Mouse (Mus musculus) limb, embryonic 12.5 days (tissue): ENCODE measurements around the gene Arrdc2. TPM values are rescaled to one million over a fixed set of nuclear protein-coding genes. Genes with fewer than 3 reads are reported as not detected.

ENCODE experiments used
- ATAC-seq: fragments of 200-750 bp; cut with Nextera tagmentation; 2 replicates; pipeline ENCODE4 v1.8.0; 2017; ENCODE audit warnings: low read depth, moderate TSS enrichment; ENCODE audit not compliant: insufficient number of reproducible peaks, insufficient read depth, low FRiP score, low TSS enrichment
- H3K27ac ChIP-seq: fragments of 300-500 bp; sonication (generic); 2 replicates; pipeline ENCODE4 v1.5.1; 2016; ENCODE audit warnings: mild to moderate bottlenecking, moderate library complexity
- H3K27me3 ChIP-seq: fragments of 300-500 bp; sonication (generic); 2 replicates; pipeline ENCODE4 v1.6.1; 2016; ENCODE audit warnings: mild to moderate bottlenecking, moderate library complexity
- H3K36me3 ChIP-seq: fragments of 300-500 bp; sonication (generic); 2 replicates; pipeline ENCODE4 v1.6.1; 2016; ENCODE audit warnings: mild to moderate bottlenecking, moderate library complexity
- H3K4me1 ChIP-seq: fragments of 300-500 bp; sonication (generic); replicated peaks from 2 replicates; pipeline ENCODE4 v1.6.1; 2016
- H3K4me2 ChIP-seq: fragments of 300-500 bp; sonication (generic); 2 replicates; pipeline ENCODE4 v1.6.1; 2016; ENCODE audit warnings: mild to moderate bottlenecking, moderate library complexity
- H3K4me3 ChIP-seq: fragments of 300-500 bp; sonication (generic); replicated peaks from 2 replicates; pipeline ENCODE4 v1.5.1; 2016; ENCODE audit warnings: mild to moderate bottlenecking
- H3K9ac ChIP-seq: fragments of 300-500 bp; sonication (generic); replicated peaks from 2 replicates; pipeline ENCODE4 v1.6.1; 2016; ENCODE audit warnings: mild to moderate bottlenecking, moderate library complexity
- H3K9me3 ChIP-seq: fragments of 300-500 bp; sonication (generic); 2 replicates; pipeline ENCODE4 v1.6.1; 2016; ENCODE audit warnings: mild to moderate bottlenecking, moderate library complexity
- WGBS: fragments of 180-500 bp; shearing (Covaris S2); methylation state at CpG from one replicate; pipeline ENCODE4 v1.1.7; 2016; 5-methylcytosine and 5-hydroxymethylcytosine counted together
- polyA plus RNA-seq: library from polyadenylated mRNA; unstranded; fragments of >200 nt; fragmentation: Nextera tagmentation; extraction: Ambion mirVana; gene quantifications from 2 replicates; pipeline ENCODE4 v1.2.1, GENCODE M21; 2016

Gene Arrdc2
- polyA plus RNA-seq, 1 experiment from 2014 or later = 5.3 TPM

DNA sequence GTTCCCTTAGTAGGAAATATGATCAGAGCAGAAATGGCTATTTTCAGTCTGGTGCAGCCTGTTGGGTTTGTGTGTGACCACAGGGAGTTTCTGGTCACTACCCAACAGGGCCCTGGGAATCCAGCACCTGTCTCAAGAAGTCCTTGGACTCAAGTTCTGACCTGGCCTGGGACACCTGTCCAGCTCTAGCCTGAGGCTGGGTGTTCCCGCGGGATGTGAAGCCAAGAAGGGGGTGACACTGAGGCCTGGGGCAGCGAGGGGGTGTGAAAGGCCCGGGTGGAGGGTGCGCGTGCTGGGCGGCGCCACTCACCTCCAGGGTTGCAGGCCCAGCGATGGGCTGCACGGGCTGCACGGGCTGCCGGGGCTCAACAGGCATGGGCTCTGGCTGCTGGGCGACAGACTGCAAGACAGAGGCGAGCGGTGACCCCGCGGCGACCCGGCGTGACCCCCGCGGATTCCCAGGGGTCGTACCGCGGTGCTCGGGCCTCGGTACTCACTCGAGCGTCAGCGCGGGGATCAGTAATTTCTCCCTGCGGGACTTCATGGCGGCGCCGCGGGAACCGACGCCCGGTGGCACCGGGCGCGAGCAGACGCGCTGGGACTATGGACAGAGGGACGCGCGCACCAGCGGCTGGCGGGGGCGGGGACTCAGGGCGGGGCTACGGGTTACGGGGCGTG, 43.0 kb downstream of the Arrdc2 start:
- H3K4me3 ChIP-seq = peak overlapping the region; percentile 55
- no peaks in the 10 kb centered on the region for H3K36me3 ChIP-seq
- peak overlapping the region; percentile 57 for H3K9ac ChIP-seq
- no peak overlapping the region for H3K27ac ChIP-seq
- no peaks in the 10 kb centered on the region for H3K9me3 ChIP-seq
- peak overlapping the region; percentile 84 for H3K4me2 ChIP-seq
- no peak for ATAC-seq
- H3K4me1 ChIP-seq = peaks cover 27% of the 10 kb centered on the region
- WGBS = 2% methylated on average over 54 of the region's 54 CpGs
- H3K27me3 ChIP-seq = peaks cover 52% of the 10 kb centered on the region

DNA sequence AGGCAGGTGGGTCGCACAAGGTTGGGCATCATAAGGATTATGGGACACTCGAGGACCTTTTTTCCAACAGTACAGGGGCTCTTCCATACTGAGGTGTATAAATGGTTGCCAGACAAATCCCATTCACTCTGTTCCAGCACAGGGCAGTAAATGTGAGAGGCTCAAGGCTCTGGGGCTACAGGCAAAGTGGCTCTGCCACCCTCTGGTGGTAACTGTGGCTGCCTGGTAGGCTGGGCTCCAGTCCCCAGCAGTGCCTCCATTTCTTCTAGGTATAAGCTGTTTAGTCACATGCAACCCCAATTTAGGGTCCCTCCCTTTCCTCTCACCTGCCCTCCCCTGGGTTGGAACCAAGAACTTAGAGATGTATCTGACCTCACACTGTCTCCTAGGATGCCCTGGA, 44.1 kb downstream of the Arrdc2 start:
- H3K36me3 ChIP-seq = no peaks in the 10 kb centered on the region
- H3K4me1 ChIP-seq = peaks cover 38% of the 10 kb centered on the region
- H3K4me2 ChIP-seq = no peak overlapping the region
- peaks cover 40% of the 10 kb centered on the region for H3K27me3 ChIP-seq
- no peaks in the 10 kb centered on the region for H3K9me3 ChIP-seq
- ATAC-seq = no peak
- 78% methylated on average over 2 of the region's 2 CpGs for WGBS
- H3K9ac ChIP-seq = no peak overlapping the region
- no peak overlapping the region for H3K4me3 ChIP-seq
- H3K27ac ChIP-seq = no peak overlapping the region

GRCm38 (mm10) chr8:70794215-70794614, 45.3 kb downstream of the Arrdc2 start:
- peaks cover 29% of the 10 kb centered on the region for H3K27me3 ChIP-seq
- H3K36me3 ChIP-seq = peaks cover 6% of the 10 kb centered on the region; the same call in 1 of the 2 replicates
- peaks cover 47% of the 10 kb centered on the region for H3K4me1 ChIP-seq
- H3K27ac ChIP-seq = no peak overlapping the region
- H3K4me2 ChIP-seq = no peak overlapping the region
- no peak overlapping the region for H3K4me3 ChIP-seq
- H3K9me3 ChIP-seq = no peaks in the 10 kb centered on the region
- ATAC-seq = no peak
- H3K9ac ChIP-seq = 0 out of 2 replicates have a peak overlapping the region, but pooled peaks have one; percentile 19
- 83% methylated on average over 2 of the region's 2 CpGs for WGBS

- Histone ChIP-seq H3K27ac (peak overlapping the region; percentile 91), H3K4me1 (peaks cover 53% of the 10 kb centered on the region), H3K36me3 (peaks cover 21% of the 10 kb centered on the region), H3K9me3 (no peaks in the 10 kb centered on the region), H3K4me2 (peak overlapping the region; percentile 70), H3K4me3 (peak overlapping the region; percentile 73), H3K9ac (peak overlapping the region; percentile 87; the same call in 1 of the 2 replicates), H3K27me3 (peaks cover 17% of the 10 kb centered on the region)
- WGBS = under 1% methylated on average over 20 of the region's 20 CpGs
- ATAC-seq = peak; percentile 49
Measured at GRCm38 (mm10) chr8:70792700-70793099, 46.8 kb downstream of the Arrdc2 start.

DNA sequence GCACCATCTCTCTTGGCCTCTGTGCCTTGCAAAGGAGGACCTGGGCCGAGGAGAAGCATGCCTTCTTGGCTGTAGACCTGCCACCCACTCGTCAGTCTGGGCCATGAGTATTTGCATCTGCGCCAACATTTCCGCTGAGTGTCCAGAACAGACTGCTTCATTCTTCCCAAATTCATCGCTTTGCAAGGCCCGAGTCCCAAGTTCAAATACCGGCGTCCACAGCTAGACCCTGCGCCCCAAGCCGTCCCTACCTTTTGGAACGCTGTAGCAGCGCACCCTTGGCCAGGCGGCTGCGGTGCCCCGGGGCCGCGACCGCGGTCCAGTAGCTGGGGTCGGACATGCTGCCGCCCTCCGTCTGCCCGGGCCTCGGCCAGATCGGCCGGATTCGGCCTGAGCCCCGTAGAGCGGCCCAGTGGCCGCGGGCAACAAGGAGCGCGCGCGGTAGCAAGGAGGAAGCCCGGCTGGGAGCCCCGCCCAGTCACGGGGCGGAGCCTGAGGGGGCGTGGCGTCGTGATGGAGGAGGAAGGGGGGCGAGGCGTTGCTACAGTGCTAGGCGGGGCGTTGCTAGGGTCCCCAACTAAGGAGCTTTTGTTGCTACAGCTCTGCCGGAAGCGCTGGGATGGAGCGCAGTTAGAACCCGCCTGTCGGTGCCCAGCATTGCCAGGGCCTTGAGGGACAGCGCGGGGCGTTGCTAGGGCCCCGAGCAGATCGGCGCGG, 47.4 kb downstream of the Arrdc2 start:
- Histone ChIP-seq H3K27ac (peak overlapping the region; percentile 91), H3K9ac (peak overlapping the region; percentile 87), H3K36me3 (peaks cover 27% of the 10 kb centered on the region), H3K4me2 (peak overlapping the region; percentile 70), H3K4me1 (peaks cover 51% of the 10 kb centered on the region), H3K4me3 (peak overlapping the region; percentile 73), H3K9me3 (no peaks in the 10 kb centered on the region), H3K27me3 (peaks cover 14% of the 10 kb centered on the region)
- WGBS = 6% methylated on average over 58 of the region's 58 CpGs
- peak; percentile 79 for ATAC-seq

- H3K4me1 ChIP-seq = peaks cover 51% of the 10 kb centered on the region
- peak overlapping the region; percentile 87 for H3K9ac ChIP-seq
- H3K27me3 ChIP-seq = peaks cover 11% of the 10 kb centered on the region
- H3K4me2 ChIP-seq = peak overlapping the region; percentile 70
- WGBS = 81% methylated on average over 7 of the region's 7 CpGs
- peak overlapping the region; percentile 73 for H3K4me3 ChIP-seq
- ATAC-seq = no peak
- peaks cover 35% of the 10 kb centered on the region for H3K36me3 ChIP-seq
- H3K27ac ChIP-seq = peak overlapping the region; percentile 57; the same call in 1 of the 2 replicates
- H3K9me3 ChIP-seq = no peaks in the 10 kb centered on the region
Measured at GRCm38 (mm10) chr8:70791294-70791701, 48.2 kb downstream of the Arrdc2 start.

DNA sequence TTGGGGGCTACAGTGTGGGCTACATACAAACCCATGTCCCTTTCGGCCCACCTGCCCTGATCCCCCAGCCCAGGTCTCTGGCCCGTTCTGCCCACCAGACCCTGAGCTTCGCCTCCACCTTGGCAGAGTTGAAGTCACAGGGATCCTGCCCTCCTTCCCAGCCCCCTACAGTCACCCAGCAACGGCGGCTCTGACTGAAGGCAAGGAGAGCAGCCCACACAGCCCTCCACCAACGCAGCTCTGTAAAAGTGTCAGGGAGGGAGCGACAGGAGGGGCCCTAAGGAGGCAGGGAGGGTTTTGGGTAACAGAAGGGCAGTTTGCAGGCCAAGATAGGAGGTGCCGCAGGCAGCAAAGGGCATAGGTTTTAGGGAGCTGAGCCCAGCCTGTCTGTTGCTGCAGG, 48.7 kb downstream of the Arrdc2 start:
- Histone ChIP-seq H3K9me3 (no peaks in the 10 kb centered on the region), H3K4me1 (peaks cover 51% of the 10 kb centered on the region), H3K27ac (peak overlapping the region; percentile 57; the same call in 1 of the 2 replicates), H3K4me2 (peak overlapping the region; percentile 70), H3K27me3 (peaks cover 10% of the 10 kb centered on the region; the same call in 1 of the 2 replicates), H3K4me3 (peak overlapping the region; percentile 73), H3K36me3 (peaks cover 40% of the 10 kb centered on the region), H3K9ac (peak overlapping the region; percentile 87)
- WGBS = 57% methylated on average over 8 of the region's 8 CpGs
- ATAC-seq = no peak

- Histone ChIP-seq H3K4me2 (no peak overlapping the region), H3K36me3 (peaks cover 58% of the 10 kb centered on the region), H3K27me3 (0 out of 2 replicates have a peak, but pooled peaks cover 3% of the 10 kb centered on the region), H3K9ac (no peak overlapping the region), H3K4me1 (peaks cover 51% of the 10 kb centered on the region), H3K9me3 (no peaks in the 10 kb centered on the region), H3K4me3 (no peak overlapping the region), H3K27ac (no peak overlapping the region)
- 78% methylated on average over 10 of the region's 10 CpGs for WGBS
- ATAC-seq = no peak
Measured at GRCm38 (mm10) chr8:70789046-70789445, 50.5 kb downstream of the Arrdc2 start.

GRCm38 (mm10) chr8:70787941-70788667, 51.4 kb downstream of the Arrdc2 start:
- Histone ChIP-seq H3K27ac (no peak overlapping the region), H3K36me3 (peaks cover 67% of the 10 kb centered on the region), H3K9ac (no peak overlapping the region), H3K9me3 (no peaks in the 10 kb centered on the region), H3K27me3 (0 out of 2 replicates have a peak, but pooled peaks cover 3% of the 10 kb centered on the region), H3K4me1 (peaks cover 46% of the 10 kb centered on the region), H3K4me3 (no peak overlapping the region), H3K4me2 (peak overlapping the region; percentile 17)
- no peak for ATAC-seq
- 19% methylated on average over 30 of the region's 30 CpGs for WGBS

- peaks cover 78% of the 10 kb centered on the region for H3K36me3 ChIP-seq
- H3K4me3 ChIP-seq = no peak overlapping the region
- no peak for ATAC-seq
- H3K27ac ChIP-seq = no peak overlapping the region
- no peak overlapping the region for H3K9ac ChIP-seq
- H3K4me2 ChIP-seq = no peak overlapping the region
- 0 out of 2 replicates have a peak, but pooled peaks cover 3% of the 10 kb centered on the region for H3K27me3 ChIP-seq
- WGBS = 85% methylated on average over 3 of the region's 3 CpGs
- H3K4me1 ChIP-seq = peaks cover 39% of the 10 kb centered on the region
- no peaks in the 10 kb centered on the region for H3K9me3 ChIP-seq
Measured at GRCm38 (mm10) chr8:70787051-70787445, 52.5 kb downstream of the Arrdc2 start.
